Mouse (Mus musculus): ENCODE results near the gene Cpz. TPM values are rescaled to one million over a fixed set of nuclear protein-coding genes. Genes with fewer than 3 reads are reported as not detected.

Gene Cpz
- 1.2 and 1.7 TPM in 2 replicates for polyA plus RNA-seq (2015; fragmentation: Nextera tagmentation; extraction: Ambion mirVana)

GRCm38 (mm10) chr5:35525469-35526123 lies at the start of gene Cpz:
Gene Cpz, minus strand, starts transcription at chr5:35525698.
- no peak within 1 kb of the TSS for H3K27ac ChIP-seq (ENCODE audit: low read length)
- H3K9me3 ChIP-seq (ENCODE audit: control insufficient read depth, low read length): no peaks in the 10 kb centered on the region
- H3K9ac ChIP-seq (replicated peaks; ENCODE audit: low read depth, low read length): 0 out of 2 replicates have a peak within 1 kb of the TSS, but pooled peaks have one; percentile 39
- ATAC-seq: peak; percentile 84
- peaks cover 15% of the 10 kb centered on the region for H3K27me3 ChIP-seq (replicated peaks; ENCODE audit: control insufficient read depth, insufficient read depth, low read length)
- peak within 1 kb of the TSS; percentile 24 for H3K4me3 ChIP-seq (replicated peaks; ENCODE audit: low read length)
- 2% methylated on average over 29 of the region's 29 CpGs for WGBS
- no peaks in the 10 kb centered on the region for H3K36me3 ChIP-seq (ENCODE audit: control insufficient read depth, insufficient read depth)
- H3K4me1 ChIP-seq (replicated peaks; ENCODE audit: control insufficient read depth, insufficient read depth, low read length): peaks cover 5% of the 10 kb centered on the region; the same call in 1 of the 2 replicates
- peak within 1 kb of the TSS; percentile 50 for H3K4me2 ChIP-seq (ENCODE audit: low read length)

- Histone ChIP-seq H3K9ac (replicated peaks; ENCODE audit: low read depth, low read length) (peak within 1 kb of the TSS; percentile 89), H3K9me3 (ENCODE audit: control insufficient read depth, low read length) (no peaks in the 10 kb centered on the region), H3K36me3 (ENCODE audit: control insufficient read depth, insufficient read depth) (peaks cover 11% of the 10 kb centered on the region), H3K27ac (ENCODE audit: low read length) (peak within 1 kb of the TSS; percentile 92), H3K27me3 (replicated peaks; ENCODE audit: control insufficient read depth, insufficient read depth, low read length) (0 out of 2 replicates have a peak, but pooled peaks cover 3% of the 10 kb centered on the region), H3K4me1 (replicated peaks; ENCODE audit: control insufficient read depth, insufficient read depth, low read length) (peaks cover 13% of the 10 kb centered on the region), H3K4me2 (ENCODE audit: low read length) (peak within 1 kb of the TSS; percentile 89), H3K4me3 (replicated peaks; ENCODE audit: low read length) (peak within 1 kb of the TSS; percentile 65)
- 3% methylated on average over 56 of the region's 56 CpGs for WGBS
- peak; percentile 99 for ATAC-seq
These were observed 49.4 kb upstream of the Cpz start, which contains the start of gene Trmt44 for GRCm38 (mm10) chr5:35574653-35575599. Gene Trmt44, minus strand, starts transcription at chr5:35575070.

GRCm38 (mm10) chr5:35571546-35571945 lies 46.0 kb upstream of the Cpz start:
- H3K9me3 ChIP-seq (ENCODE audit: control insufficient read depth, low read length): no peaks in the 10 kb centered on the region
- no peak overlapping the region for H3K4me2 ChIP-seq (ENCODE audit: low read length)
- no peak overlapping the region for H3K4me3 ChIP-seq (replicated peaks; ENCODE audit: low read length)
- H3K4me1 ChIP-seq (replicated peaks; ENCODE audit: control insufficient read depth, insufficient read depth, low read length): peaks cover 13% of the 10 kb centered on the region
- H3K27me3 ChIP-seq (replicated peaks; ENCODE audit: control insufficient read depth, insufficient read depth, low read length): no peaks in the 10 kb centered on the region
- 93% methylated on average over 6 of the region's 6 CpGs for WGBS
- no peak for ATAC-seq
- no peak overlapping the region for H3K9ac ChIP-seq (replicated peaks; ENCODE audit: low read depth, low read length)
- H3K36me3 ChIP-seq (ENCODE audit: control insufficient read depth, insufficient read depth): peaks cover 22% of the 10 kb centered on the region
- H3K27ac ChIP-seq (ENCODE audit: low read length): no peak overlapping the region

DNA sequence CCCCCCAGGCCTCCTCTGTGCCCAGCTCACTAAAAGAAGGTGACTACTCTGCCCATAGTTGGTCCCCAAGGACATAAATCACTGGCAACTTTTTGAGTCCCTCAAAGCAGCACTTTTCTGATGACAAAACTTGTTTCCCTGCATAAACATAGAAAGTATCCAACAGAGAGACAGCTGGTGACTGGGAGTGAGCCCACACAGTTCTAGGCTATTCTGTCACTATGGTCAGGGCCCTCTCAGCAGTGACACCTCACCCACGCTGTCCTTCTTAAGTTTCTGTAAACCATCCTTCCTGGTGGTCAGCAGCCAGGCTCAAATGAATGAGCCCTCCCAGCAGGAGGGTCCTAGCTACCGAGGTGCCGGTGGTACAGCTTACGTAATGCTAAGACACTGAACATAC lies 41.1 kb upstream of the Cpz start:
- H3K36me3 ChIP-seq (ENCODE audit: control insufficient read depth, insufficient read depth): peaks cover 38% of the 10 kb centered on the region
- 88% methylated on average over 4 of the region's 4 CpGs for WGBS
- no peak for ATAC-seq
- H3K27ac ChIP-seq (ENCODE audit: low read length): no peak overlapping the region
- H3K4me3 ChIP-seq (replicated peaks; ENCODE audit: low read length): no peak overlapping the region
- H3K4me2 ChIP-seq (ENCODE audit: low read length): no peak overlapping the region
- no peaks in the 10 kb centered on the region for H3K9me3 ChIP-seq (ENCODE audit: control insufficient read depth, low read length)
- H3K27me3 ChIP-seq (replicated peaks; ENCODE audit: control insufficient read depth, insufficient read depth, low read length): no peaks in the 10 kb centered on the region
- no peaks in the 10 kb centered on the region for H3K4me1 ChIP-seq (replicated peaks; ENCODE audit: control insufficient read depth, insufficient read depth, low read length)
- no peak overlapping the region for H3K9ac ChIP-seq (replicated peaks; ENCODE audit: low read depth, low read length)

GRCm38 (mm10) chr5:35565217-35565616 lies 39.7 kb upstream of the Cpz start:
- WGBS: 93% methylated on average over 9 of the region's 9 CpGs
- Histone ChIP-seq H3K9ac (replicated peaks; ENCODE audit: low read depth, low read length) (no peak overlapping the region), H3K4me2 (ENCODE audit: low read length) (no peak overlapping the region), H3K27ac (ENCODE audit: low read length) (no peak overlapping the region), H3K27me3 (replicated peaks; ENCODE audit: control insufficient read depth, insufficient read depth, low read length) (no peaks in the 10 kb centered on the region), H3K4me1 (replicated peaks; ENCODE audit: control insufficient read depth, insufficient read depth, low read length) (no peaks in the 10 kb centered on the region), H3K4me3 (replicated peaks; ENCODE audit: low read length) (no peak overlapping the region), H3K36me3 (ENCODE audit: control insufficient read depth, insufficient read depth) (peaks cover 39% of the 10 kb centered on the region), H3K9me3 (ENCODE audit: control insufficient read depth, low read length) (no peaks in the 10 kb centered on the region)
- ATAC-seq: no peak

DNA sequence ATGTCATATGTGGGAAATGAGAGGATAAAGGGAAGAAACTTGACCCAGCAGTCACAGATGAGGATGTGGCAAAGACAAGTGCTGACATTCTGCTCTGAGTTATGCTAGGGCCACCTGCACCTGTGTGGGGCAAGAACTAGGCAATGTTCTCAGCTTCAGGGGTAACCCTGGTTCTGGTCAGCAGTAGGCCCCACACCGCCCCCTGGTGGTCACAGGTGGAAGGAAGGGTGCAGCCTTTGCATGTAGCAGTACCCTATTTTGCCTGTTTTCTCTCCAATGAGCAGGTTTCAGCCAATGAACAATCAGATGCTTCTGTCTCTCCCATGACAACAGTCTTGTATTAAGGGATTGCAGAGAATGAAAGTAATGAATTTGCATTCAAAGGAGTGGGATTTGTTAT lies 38.0 kb upstream of the Cpz start:
- H3K36me3 ChIP-seq (ENCODE audit: control insufficient read depth, insufficient read depth): peaks cover 34% of the 10 kb centered on the region
- no peaks in the 10 kb centered on the region for H3K27me3 ChIP-seq (replicated peaks; ENCODE audit: control insufficient read depth, insufficient read depth, low read length)
- H3K27ac ChIP-seq (ENCODE audit: low read length): no peak overlapping the region
- H3K4me1 ChIP-seq (replicated peaks; ENCODE audit: control insufficient read depth, insufficient read depth, low read length): no peaks in the 10 kb centered on the region
- no peak overlapping the region for H3K9ac ChIP-seq (replicated peaks; ENCODE audit: low read depth, low read length)
- H3K4me3 ChIP-seq (replicated peaks; ENCODE audit: low read length): no peak overlapping the region
- no peaks in the 10 kb centered on the region for H3K9me3 ChIP-seq (ENCODE audit: control insufficient read depth, low read length)
- WGBS: 0% methylated on average over 1 of the region's 1 CpGs
- no peak overlapping the region for H3K4me2 ChIP-seq (ENCODE audit: low read length)
- ATAC-seq: no peak

DNA sequence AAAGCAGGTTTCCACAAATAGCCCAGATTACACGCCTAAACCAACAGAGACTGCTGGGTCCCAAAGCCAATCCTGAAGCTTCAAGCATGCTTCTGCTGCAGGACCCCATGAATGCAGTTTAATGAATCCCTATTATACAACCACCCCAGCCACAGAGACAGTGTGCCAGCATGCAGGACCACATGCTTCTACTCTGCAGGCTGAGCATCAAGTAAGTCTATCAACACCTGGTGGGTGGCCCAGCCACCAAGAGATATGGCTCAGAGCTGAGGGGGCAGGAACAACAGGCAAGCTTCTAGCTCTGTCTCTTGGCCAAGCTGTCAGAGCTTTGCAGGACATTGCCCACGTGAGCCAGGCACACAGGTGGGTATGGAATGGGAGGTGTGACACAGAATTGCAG lies 37.1 kb upstream of the Cpz start:
- no peak overlapping the region for H3K4me2 ChIP-seq (ENCODE audit: low read length)
- H3K4me3 ChIP-seq (replicated peaks; ENCODE audit: low read length): no peak overlapping the region
- H3K9me3 ChIP-seq (ENCODE audit: control insufficient read depth, low read length): no peaks in the 10 kb centered on the region
- no peaks in the 10 kb centered on the region for H3K4me1 ChIP-seq (replicated peaks; ENCODE audit: control insufficient read depth, insufficient read depth, low read length)
- no peak for ATAC-seq
- 92% methylated on average over 2 of the region's 2 CpGs for WGBS
- no peak overlapping the region for H3K9ac ChIP-seq (replicated peaks; ENCODE audit: low read depth, low read length)
- peaks cover 29% of the 10 kb centered on the region for H3K36me3 ChIP-seq (ENCODE audit: control insufficient read depth, insufficient read depth)
- H3K27ac ChIP-seq (ENCODE audit: low read length): no peak overlapping the region
- H3K27me3 ChIP-seq (replicated peaks; ENCODE audit: control insufficient read depth, insufficient read depth, low read length): no peaks in the 10 kb centered on the region

GRCm38 (mm10) chr5:35559447-35559846 lies 33.9 kb upstream of the Cpz start:
- Histone ChIP-seq H3K36me3 (ENCODE audit: control insufficient read depth, insufficient read depth) (peaks cover 26% of the 10 kb centered on the region), H3K9ac (replicated peaks; ENCODE audit: low read depth, low read length) (no peak overlapping the region), H3K9me3 (ENCODE audit: control insufficient read depth, low read length) (no peaks in the 10 kb centered on the region), H3K4me2 (ENCODE audit: low read length) (no peak overlapping the region), H3K4me3 (replicated peaks; ENCODE audit: low read length) (no peak overlapping the region), H3K27me3 (replicated peaks; ENCODE audit: control insufficient read depth, insufficient read depth, low read length) (no peaks in the 10 kb centered on the region), H3K27ac (ENCODE audit: low read length) (no peak overlapping the region), H3K4me1 (replicated peaks; ENCODE audit: control insufficient read depth, insufficient read depth, low read length) (no peaks in the 10 kb centered on the region)
- WGBS: 84% methylated on average over 8 of the region's 8 CpGs
- no peak for ATAC-seq

GRCm38 (mm10) chr5:35557946-35558621 lies 32.6 kb upstream of the Cpz start:
- H3K27ac ChIP-seq (ENCODE audit: low read length): no peak overlapping the region
- no peak for ATAC-seq
- H3K36me3 ChIP-seq (ENCODE audit: control insufficient read depth, insufficient read depth): peaks cover 21% of the 10 kb centered on the region
- no peak overlapping the region for H3K4me2 ChIP-seq (ENCODE audit: low read length)
- H3K27me3 ChIP-seq (replicated peaks; ENCODE audit: control insufficient read depth, insufficient read depth, low read length): no peaks in the 10 kb centered on the region
- no peaks in the 10 kb centered on the region for H3K4me1 ChIP-seq (replicated peaks; ENCODE audit: control insufficient read depth, insufficient read depth, low read length)
- H3K9me3 ChIP-seq (ENCODE audit: control insufficient read depth, low read length): no peaks in the 10 kb centered on the region
- 59% methylated on average over 13 of the region's 13 CpGs for WGBS
- H3K4me3 ChIP-seq (replicated peaks; ENCODE audit: low read length): no peak overlapping the region
- no peak overlapping the region for H3K9ac ChIP-seq (replicated peaks; ENCODE audit: low read depth, low read length)
